Mouse (Mus musculus) ovary, adult 18-20 months (tissue): ENCODE measurements around the gene Tbpl2.

ENCODE experiments used
- DNase-seq: peaks from one replicate; pipeline ENCODE4 v3.0.0; 2022; ENCODE audit warnings: low spot score, mixed read lengths

Gene Tbpl2

DNA sequence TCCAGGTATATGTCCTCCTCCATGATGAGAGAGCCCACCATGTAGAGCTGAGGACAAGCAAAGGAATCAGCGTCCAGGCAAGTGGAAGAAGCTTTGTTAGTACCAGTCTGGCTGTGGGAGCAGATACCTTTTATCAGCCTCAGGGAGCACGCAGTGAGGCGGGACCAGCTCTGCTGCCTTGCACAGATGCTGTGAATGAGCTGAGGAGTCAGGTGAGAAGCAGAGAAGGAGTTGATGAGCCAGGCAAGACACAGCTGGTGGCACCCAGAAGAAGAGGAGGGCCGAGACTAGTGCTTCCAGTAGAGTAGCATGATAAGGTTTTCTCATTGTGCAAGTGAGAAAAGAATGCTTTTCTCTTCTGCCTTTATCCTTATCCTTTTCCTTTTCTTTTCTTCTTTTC, at the start of gene Tbpl2:
Gene Tbpl2, minus strand, starts transcription at position 101 of the 400 bp plus-strand sequence.
- DNase-seq, result no peak

DNA sequence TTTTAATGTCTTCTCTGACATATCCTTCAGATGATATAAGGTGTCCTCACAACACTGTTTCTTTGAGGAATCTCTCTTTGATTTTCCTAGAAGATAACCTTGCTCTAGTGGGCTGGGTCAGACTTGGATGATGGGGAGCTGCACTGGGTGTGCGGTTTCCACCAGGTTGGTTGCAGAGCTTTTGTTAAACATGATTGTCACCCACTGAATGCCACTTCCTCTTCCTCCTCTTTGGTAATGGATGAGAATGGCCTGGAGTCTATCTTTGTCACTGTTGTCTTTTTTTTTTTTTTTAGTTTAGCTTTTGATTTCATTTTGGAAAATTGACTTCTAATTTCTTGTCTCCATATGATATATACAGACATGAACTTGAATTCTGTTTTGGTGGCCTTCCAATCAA, 38.0 kb upstream of the Tbpl2 start:
- DNase-seq, result no peak

DNA sequence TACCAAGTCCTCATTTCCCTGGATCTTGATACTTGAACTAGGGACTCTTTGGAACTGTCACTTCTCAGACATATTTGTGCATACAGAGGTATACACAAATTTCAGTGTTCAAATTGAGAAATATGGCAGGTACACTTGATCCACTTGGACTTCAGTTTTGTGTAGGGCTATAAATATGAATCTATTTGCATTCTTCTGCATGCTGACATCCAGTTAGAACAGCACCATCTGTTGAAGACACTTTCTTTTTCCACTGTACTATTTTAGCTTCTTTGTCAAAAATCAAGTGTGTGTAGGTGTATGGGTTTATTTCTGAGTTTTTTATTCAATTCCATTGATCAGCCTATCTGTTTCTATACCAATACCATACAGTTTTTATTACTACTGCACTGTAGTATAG, 12.7 kb upstream of the Tbpl2 start:
- DNase-seq, result no peak

DNA sequence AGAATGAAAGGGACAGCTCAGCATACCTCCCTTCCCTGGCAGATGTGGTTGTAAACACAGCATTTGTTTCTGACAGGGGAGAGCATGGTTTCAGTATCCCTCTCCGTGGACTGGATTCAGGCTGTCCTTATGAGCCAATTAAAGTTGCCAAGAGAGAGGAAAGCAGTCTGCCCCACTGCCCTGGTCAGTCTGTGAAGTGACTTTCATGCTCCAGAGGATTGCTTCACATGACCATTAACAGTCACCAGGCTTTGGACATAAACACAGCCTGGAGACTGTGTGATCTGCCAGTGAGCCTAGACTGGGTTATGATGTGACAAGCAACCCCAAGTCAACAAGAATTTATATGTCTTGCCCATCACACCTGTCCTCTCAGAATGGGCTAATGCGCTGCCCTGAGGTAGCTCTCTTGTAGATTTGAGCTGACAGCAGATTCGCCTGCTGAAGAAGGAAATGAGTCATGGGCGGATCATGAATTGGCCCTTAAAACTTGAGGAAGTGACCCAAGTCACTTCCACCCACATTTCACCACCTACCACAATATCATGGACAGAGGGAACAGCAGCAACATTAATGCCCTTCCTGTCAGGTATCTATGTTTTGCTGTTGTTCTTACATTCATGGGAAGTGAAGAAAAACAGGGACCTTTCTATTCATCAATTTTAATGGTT, 7.4 kb upstream of the Tbpl2 start:
- DNase-seq, result no peak

DNA sequence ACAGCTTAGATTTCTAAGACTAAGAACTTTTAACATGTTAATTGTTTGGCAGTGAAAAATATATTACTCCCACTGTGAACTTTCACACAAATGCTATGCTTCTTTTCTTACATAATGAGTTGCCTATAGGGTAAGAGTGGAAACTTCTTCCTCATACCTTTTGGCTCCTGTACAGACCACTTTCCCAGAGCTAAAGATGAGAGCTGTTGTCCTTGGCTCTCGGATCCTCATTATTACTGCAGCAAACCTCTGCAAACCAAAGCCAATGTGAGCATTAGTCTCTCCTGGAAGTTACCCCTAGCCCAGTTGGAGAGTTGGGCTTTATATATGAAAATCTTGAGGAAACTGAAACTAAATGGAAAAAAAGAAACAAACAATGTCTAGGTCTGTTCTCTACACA, 5.5 kb downstream of the Tbpl2 start:
- DNase-seq, result no peak

DNA sequence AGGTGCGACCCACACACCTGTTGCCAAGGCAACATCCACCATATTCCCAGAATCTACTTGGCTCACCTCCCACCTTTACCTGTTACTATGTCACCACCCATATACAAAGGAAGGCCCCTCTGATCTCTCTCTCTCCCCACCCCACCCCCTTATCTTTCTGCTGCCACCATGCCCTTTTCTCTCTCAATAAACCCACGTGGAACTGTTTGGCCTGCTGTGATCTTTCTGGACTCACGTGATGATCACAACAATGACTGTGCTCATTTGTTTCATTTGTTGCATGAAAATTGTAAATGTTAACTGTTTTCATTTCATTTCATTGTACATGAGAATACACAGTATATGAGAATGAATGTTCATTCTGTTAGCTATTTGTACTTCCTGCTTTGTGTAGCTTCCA, 45.9 kb downstream of the Tbpl2 start:
- no peak for DNase-seq

DNA sequence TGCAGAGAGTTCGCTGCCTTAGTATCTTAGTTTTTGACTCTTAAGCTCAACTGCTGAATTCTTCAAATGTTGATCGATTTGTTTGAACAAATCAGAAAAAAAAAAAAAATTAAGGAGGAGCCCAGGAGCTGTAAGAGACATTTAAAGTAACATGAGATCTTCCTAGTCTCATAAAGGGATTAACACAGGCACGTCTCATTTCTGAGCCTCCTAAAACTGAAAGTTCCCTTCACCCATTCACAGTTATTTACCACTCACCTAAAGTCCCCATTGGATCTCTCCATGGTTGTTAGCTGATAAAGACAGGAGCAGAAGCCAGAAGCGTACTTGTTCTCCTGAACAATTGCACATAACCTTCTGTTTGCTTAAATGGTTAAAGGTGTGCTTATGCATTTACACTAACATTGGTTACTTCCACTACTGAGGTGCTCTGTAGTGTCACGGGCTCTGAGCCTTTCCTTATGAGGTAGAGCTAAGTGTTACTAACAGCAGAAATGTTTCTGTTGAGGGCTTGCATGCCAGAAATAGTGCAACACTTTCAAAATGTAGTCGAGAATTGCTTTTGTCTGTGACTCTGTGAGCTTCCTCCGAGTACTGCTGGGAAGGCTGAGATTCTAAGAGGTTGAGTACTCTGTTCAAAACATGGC, 46.9 kb downstream of the Tbpl2 start, which contains the start of gene Hnmt:
Gene Hnmt, minus strand, starts transcription at position 51 of the 647 bp plus-strand sequence.
- DNase-seq, result no peak

DNA sequence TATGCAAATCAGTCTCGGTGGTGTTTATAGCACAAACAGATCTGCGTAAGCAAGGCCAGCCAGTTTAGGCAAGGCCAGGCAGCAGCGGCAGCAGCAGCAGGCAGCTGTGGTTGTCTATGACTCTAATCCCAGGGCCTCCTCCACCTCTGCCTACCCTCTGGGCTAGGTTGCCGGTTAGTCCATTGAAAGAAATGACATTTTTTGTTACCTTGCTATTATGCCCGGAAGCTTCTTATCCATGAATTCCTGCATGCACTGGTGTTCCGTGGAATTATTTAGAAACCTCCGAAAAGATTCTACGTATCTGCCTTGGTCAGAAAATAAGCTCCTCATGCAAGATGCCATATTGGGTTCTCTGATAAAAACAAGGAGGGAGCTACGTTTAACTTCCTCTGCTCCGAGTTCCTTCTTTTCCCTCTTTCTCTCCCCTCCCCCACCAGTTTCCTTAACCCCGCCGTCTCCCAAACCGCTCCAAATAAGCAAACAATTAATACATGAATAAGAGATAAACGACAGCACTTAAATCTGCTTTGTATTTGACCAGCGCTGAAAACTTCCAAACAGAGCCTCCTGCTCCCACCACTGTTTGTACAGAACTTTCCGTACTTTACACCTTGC, 47.8 kb downstream of the Tbpl2 start:
- peak; percentile 72 for DNase-seq

DNA sequence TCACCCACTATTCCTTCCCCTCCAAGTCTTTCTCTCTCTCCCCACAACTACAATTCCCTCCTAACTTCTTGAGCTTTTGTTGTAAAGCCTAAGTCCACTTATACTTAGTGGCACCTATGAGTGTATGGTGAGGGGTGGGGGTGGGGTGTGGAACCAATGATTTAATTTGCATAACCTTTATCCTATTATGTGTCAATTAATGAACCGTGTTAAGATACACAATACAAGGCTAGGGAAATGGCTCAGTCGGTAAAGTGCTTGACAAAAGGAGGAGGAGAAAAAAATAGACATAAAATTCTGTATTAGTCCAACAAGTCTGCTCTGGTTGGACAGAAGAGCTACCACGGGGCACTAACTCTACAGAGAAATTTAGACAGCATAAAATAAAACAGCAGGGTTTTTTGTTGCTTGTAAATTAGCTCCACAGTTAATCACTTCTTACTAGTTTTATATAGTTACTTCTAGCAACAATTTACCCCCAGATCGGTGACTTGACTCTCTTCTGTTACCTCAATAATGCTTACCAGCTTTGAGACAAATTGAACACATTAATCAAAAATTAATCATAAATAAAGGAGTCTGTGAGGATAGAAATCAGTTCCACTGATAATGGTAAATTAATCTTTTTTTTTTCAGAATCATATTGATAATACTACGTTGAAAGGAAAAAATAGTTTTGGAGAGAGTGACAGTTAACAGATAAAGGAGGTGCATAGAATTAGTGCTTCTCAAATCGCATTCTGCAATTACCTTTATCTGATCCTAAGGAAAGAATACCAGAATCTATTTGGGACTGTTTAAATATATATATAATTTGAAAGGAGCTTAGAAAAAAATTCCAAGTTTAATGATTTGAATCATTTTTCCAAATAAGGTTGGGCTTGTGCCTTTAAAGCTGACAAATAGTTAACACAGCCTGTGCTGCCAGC, 48.6 kb downstream of the Tbpl2 start:
- DNase-seq, result no peak

DNA sequence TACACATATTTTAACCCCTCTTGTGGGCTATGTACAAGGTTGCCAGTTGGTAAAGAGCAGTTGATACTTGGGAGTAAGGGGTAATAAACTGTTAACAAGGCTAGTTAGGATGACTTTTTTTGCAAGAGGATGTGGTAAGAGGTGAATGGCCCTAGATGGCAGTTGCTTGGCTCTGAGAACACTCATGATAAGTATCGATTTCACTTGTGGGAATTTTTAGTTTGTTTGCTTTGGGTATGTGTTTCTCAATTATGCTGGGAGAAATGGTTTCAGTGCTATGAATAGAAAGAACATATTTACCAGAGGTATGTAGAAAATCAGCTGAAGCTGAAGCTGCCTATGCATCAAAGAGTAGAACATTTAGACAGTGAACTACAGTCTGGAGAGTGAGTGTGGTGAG, 53.5 kb downstream of the Tbpl2 start:
- no peak for DNase-seq

DNA sequence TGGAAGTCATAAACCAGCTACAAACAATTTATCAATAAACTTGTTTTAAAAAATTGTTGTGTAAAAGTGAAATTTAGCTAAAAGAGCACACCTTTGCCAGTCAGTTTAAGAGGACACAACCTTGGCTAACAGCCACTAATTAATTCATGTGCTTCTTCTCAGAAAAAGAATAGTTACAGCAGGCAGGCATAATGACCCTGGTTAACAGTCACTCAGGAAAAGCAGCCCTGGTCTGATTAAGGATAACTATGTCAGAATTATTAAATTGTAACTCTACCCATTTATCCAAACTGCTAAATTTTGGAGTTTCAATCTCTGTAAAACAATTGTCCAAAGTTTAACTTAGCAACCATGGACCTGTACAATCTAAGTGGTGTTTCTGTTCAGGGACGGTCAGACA, 55.9 kb downstream of the Tbpl2 start:
- DNase-seq, result no peak
